Mouse (Mus musculus) ES-E14 (cell line): ENCODE results near the gene Vcpkmt. TPM values are rescaled to one million over a fixed set of nuclear protein-coding genes. Genes with fewer than 3 reads are reported as not detected.

Experiments used
- DNase-seq: peaks from one replicate; pipeline ENCODE4 v3.0.0-alpha.2; 2013; ENCODE audit warnings: low read depth, low spot score
- H3K27ac ChIP-seq: 2 replicates; pipeline ENCODE4 v1.5.1; 2012; ENCODE audit warnings: low read depth, mild to moderate bottlenecking, low read length, moderate library complexity, mixed read lengths; ENCODE audit not compliant: poor library complexity, insufficient read depth, severe bottlenecking
- H3K36me3 ChIP-seq: 2 replicates; pipeline ENCODE4 v1.6.1; 2012; ENCODE audit warnings: mild to moderate bottlenecking, low read length, moderate library complexity, mixed read lengths; ENCODE audit not compliant: control insufficient read depth, poor library complexity, insufficient read depth, severe bottlenecking
- H3K4me1 ChIP-seq, 2 experiments: fragments of 150-350 bp in 1 of 2; sonication (generic) in 1 of 2; 2 replicates each; pipeline ENCODE4 v1.6.1; 2012; ENCODE audit warnings: low read length in 2 of 2, mild to moderate bottlenecking in 1 of 2, mixed read lengths in 1 of 2; ENCODE audit not compliant: control insufficient read depth in 2 of 2, insufficient read depth in 2 of 2, poor library complexity in 1 of 2
- H3K4me3 ChIP-seq, 2 experiments: fragments of 150-350 bp in 1 of 2; sonication (generic) in 1 of 2; 2 replicates each; pipeline ENCODE4 v1.5.1; 2012; ENCODE audit warnings: low read length in 2 of 2, low read depth in 1 of 2, mild to moderate bottlenecking in 1 of 2, mixed read lengths in 1 of 2; ENCODE audit not compliant: insufficient read depth in 1 of 2, poor library complexity in 1 of 2, severe bottlenecking in 1 of 2
- H3K9ac ChIP-seq: 2 replicates; pipeline ENCODE4 v1.6.1; 2012; ENCODE audit warnings: low read depth, mild to moderate bottlenecking, low read length, mixed read lengths; ENCODE audit not compliant: poor library complexity, insufficient read depth, severe bottlenecking
- H3K9me3 ChIP-seq: fragments of 150-350 bp; sonication (generic); 2 replicates; pipeline ENCODE4 v1.6.1; 2012; ENCODE audit warnings: low read depth, mild to moderate bottlenecking, low read length; ENCODE audit not compliant: control insufficient read depth, insufficient read depth
- CHD2 ChIP-seq: IDR thresholded peaks from 2 replicates; pipeline ENCODE4 v1.6.1; 2014; ENCODE audit warnings: mild to moderate bottlenecking, low read depth, low read length, inconsistent platforms
- HCFC1 ChIP-seq: IDR thresholded peaks from 2 replicates; pipeline ENCODE4 v1.6.1; 2012; ENCODE audit warnings: low read length, inconsistent platforms, borderline replicate concordance; ENCODE audit not compliant: insufficient read depth
- MAFK ChIP-seq: IDR thresholded peaks from 2 replicates; pipeline ENCODE4 v1.6.1; 2014; ENCODE audit warnings: mild to moderate bottlenecking, low read depth, low read length, inconsistent platforms; ENCODE audit not compliant: insufficient read depth
- ZC3H11A ChIP-seq: IDR thresholded peaks from 2 replicates; pipeline ENCODE4 v1.6.1; 2012; ENCODE audit warnings: low read depth, mild to moderate bottlenecking, inconsistent platforms, low read length, borderline replicate concordance
- ZNF384 ChIP-seq: IDR thresholded peaks from 2 replicates; pipeline ENCODE4 v1.6.1; 2012; ENCODE audit warnings: low read depth, low read length, inconsistent platforms
- in situ Hi-C, 2 experiments: fragments of 600-800 bp; cut with MboI; formaldehyde crosslinking; loops; one replicate each; pipeline ENCODE4 v1.15.1; 2025; ENCODE audit warnings: low sequenced_read_pairs in 2 of 2, inconsistent platforms in 1 of 2; ENCODE audit not compliant: unreplicated experiment in 2 of 2
- total RNA-seq: library from RNA; depleted of rRNA; stranded (reverse); fragments of 300-350 nt; gene quantifications from 2 replicates; pipeline ENCODE4 v1.2.3, GENCODE M21; 2012; rRNA removed

The Vcpkmt gene
- total RNA-seq, 1 experiment: 7.5 TPM

DNA sequence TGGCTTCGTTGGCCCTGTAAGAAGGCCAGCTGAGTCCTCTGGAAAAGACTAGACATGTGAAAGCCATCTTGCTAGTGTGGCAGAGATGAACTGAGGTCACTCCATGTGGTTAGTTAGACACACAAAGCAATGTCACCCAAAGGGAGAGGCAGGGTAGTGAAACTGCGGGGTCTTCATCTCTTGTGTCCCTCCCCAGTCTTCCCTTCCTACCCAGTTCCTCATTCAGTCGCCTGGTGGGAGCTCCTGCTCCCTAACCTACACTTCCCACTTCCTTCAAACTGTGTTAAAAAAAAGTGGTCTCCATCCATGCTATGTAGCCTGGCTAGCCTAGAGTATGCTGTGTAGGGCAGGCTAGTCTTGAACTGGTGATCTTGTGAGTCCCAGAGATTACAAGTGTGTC, 50.3 kb downstream of the Vcpkmt start:
- H3K9me3 ChIP-seq: no peaks in the 10 kb centered on the region
- H3K4me1 ChIP-seq: peaks cover 0 to 3% of the 10 kb centered on the region in 2 experiments; a peak in 1 of 4 replicates
- in situ Hi-C loops: no loop called here
- no peak overlapping the region for H3K27ac ChIP-seq
- no peak for DNase-seq
- TF ChIP-seq HCFC1 (no peak), ZNF384 (no peak), ZC3H11A (no peak), MAFK (no peak), CHD2 (no peak)
- no peak overlapping the region for H3K4me3 ChIP-seq
- H3K36me3 ChIP-seq: no peaks in the 10 kb centered on the region
- H3K9ac ChIP-seq: no peak overlapping the region

DNA sequence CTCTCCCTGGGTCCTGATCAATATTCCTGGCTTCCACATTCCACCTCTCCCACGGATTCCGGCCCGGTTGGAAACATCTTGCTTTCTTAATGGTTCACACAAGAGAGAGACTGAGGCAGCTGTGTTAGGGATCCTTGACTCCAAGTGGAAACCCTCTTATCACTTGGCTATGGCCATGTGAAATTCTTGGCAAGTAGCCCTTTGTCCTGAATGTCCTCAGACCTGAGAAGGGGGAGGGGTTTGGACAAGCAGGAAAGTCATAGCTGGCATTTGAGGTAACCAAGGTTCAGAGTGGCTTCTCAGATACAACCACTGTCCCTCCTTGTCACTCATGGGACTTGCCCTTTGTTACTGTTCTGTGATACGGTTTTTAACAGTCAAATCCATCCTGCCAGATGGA, 50.7 kb downstream of the Vcpkmt start:
- TF ChIP-seq ZNF384: no peak
- DNase-seq: no peak

DNA sequence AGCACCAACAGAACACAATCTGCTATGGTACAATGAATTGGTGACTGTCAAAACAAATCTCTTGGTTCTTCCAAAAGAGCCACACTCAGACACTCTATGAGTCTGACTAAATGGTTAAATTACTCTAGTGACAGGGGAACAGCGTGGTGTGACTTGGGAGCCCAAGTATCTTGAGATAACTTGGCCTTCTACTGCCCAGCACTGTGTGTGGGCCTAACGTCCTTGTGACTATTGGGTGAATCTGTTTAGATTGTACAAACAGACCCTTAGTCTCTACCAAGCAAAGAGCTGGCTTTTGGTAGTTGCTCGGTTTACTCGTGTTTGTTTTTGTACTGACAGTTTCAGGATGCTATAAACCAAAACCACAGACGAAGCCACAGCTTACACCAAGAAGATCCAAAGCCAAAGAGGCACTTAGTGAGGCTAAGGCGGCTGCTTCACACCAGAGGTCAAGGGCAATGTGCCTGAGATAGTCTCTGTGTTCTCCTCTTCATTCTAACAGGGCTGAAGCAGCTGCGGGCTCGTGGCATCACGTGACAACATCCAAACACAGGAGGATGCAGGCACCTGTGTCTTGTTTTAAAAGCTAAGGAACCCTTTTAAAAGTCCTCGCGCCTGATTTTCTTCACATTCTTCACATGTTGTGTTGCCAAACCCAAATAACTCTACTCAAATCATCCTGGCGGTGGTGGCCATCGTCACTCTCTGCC, 53.0 kb downstream of the Vcpkmt start:
- TF ChIP-seq MAFK (no peak), CHD2 (no peak), HCFC1 (no peak), ZNF384 (no peak)
- Histone ChIP-seq H3K9me3 (no peaks in the 10 kb centered on the region), H3K4me1 (no peaks in the 10 kb centered on the region), H3K9ac (no peak overlapping the region), H3K4me3 (no peak overlapping the region), H3K36me3 (no peaks in the 10 kb centered on the region), H3K27ac (no peak overlapping the region)
- DNase-seq: no peak
- in situ Hi-C loops: no loop called here

More for the DNA sequence above, 50.7 kb downstream of the Vcpkmt start:
- Histone ChIP-seq H3K27ac (no peak overlapping the region), H3K4me1 (peaks cover 0 to 1% of the 10 kb centered on the region in 2 experiments; a peak in 1 of 4 replicates), H3K9me3 (no peaks in the 10 kb centered on the region), H3K36me3 (no peaks in the 10 kb centered on the region), H3K9ac (no peak overlapping the region), H3K4me3 (no peak overlapping the region)
- in situ Hi-C loops: no loop called here

DNA sequence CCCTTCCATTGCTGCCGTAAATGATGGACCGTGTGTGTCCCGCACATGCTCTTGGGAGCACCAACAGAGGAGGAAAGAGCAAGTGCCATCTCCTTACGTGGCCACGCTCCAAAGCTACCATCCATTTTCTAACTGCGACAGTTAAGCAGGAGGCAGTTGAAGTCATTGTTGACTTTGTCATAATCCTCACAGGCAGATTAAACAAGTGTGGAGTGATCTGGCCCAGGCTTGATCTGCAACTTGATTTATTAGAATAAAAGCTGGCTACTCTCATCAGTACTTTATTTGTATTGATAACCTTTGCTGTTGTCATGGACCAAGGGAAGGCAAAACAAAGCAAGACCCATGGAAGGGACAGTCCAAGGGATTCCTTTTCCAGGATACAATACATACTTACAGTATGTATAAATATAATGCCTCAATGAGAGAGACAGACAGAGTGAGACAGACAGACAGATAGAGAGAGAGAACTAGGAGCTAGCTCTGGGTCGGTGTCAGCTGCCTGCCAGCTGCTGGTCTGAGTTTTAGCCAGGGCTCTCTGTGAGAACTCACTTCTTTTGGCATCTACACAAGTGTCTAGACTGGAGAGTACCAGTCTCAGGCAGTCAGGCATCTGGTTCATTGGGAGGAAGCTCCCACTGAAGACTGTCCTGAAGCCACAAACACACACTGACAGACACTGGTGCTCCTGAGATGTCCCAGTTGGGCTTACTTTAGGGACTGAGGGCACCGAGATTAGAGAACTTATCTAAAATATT, 54.4 kb downstream of the Vcpkmt start:
- Histone ChIP-seq H3K36me3 (no peaks in the 10 kb centered on the region), H3K4me1 (no peaks in the 10 kb centered on the region), H3K27ac (no peak overlapping the region), H3K9me3 (no peaks in the 10 kb centered on the region), H3K4me3 (no peak overlapping the region), H3K9ac (no peak overlapping the region)
- in situ Hi-C loops: no loop called here
- TF ChIP-seq ZNF384 (no peak), ZC3H11A (no peak), MAFK (no peak; the same call in 1 of the 2 replicates), HCFC1 (no peak), CHD2 (no peak)
- no peak for DNase-seq

Other genes with a start within 250 kb of the Vcpkmt start
- gene Nemf, start 225.9 kb downstream of the Vcpkmt start, total RNA-seq: 46.9 and 47.9 TPM in 2 replicates
- 74.7 and 89.3 TPM in 2 replicates for gene Arf6, start 210.9 kb downstream of the Vcpkmt start, total RNA-seq
- 1.4 and 2.6 TPM in 2 replicates for gene Gm9887, start 210.6 kb downstream of the Vcpkmt start, total RNA-seq
- gene Sos2, start 98.8 kb upstream of the Vcpkmt start, total RNA-seq: 3.5 and 6.9 TPM in 2 replicates
- gene L2hgdh, start 141.8 kb upstream of the Vcpkmt start, total RNA-seq: 23.3 and 28.2 TPM in 2 replicates
- 7.9 and 9.6 TPM in 2 replicates for gene Atp5s, start 141.9 kb upstream of the Vcpkmt start, total RNA-seq
- 0.90 and 3.0 TPM in 2 replicates for gene Cdkl1, start 208.2 kb upstream of the Vcpkmt start, total RNA-seq